Mouse (Mus musculus) midbrain, embryonic 16.5 days (tissue): Measurements from ENCODE around the gene Gpr45. TPM values are rescaled to one million over a fixed set of nuclear protein-coding genes. Genes with fewer than 3 reads are reported as not detected.

Experiments
- ATAC-seq: fragments of 200-750 bp; cut with Nextera tagmentation; 2 replicates; pipeline ENCODE4 v1.8.0; 2017; ENCODE audit warnings: moderate TSS enrichment
- H3K27ac ChIP-seq: fragments of 300-500 bp; sonication (generic); 2 replicates; pipeline ENCODE4 v1.5.1; 2014; ENCODE audit warnings: mild to moderate bottlenecking, low read length, mixed read lengths
- H3K27me3 ChIP-seq: fragments of 300-500 bp; sonication (generic); 2 replicates; pipeline ENCODE4 v1.6.1; 2014; ENCODE audit warnings: low read depth, low read length, mixed read lengths; ENCODE audit not compliant: control insufficient read depth, insufficient read depth
- H3K36me3 ChIP-seq: fragments of 300-500 bp; sonication (generic); 2 replicates; pipeline ENCODE4 v1.6.1; 2014; ENCODE audit warnings: mild to moderate bottlenecking, low read length, moderate library complexity, mixed read lengths; ENCODE audit not compliant: control insufficient read depth, insufficient read depth
- H3K4me1 ChIP-seq: fragments of 300-500 bp; sonication (generic); 2 replicates; pipeline ENCODE4 v1.6.1; 2014; ENCODE audit warnings: mild to moderate bottlenecking, low read length, mixed read lengths; ENCODE audit not compliant: control insufficient read depth, insufficient read depth
- H3K4me2 ChIP-seq: fragments of 300-500 bp; sonication (generic); 2 replicates; pipeline ENCODE4 v1.6.1; 2014; ENCODE audit warnings: mild to moderate bottlenecking, low read length, mixed read lengths
- H3K4me3 ChIP-seq: fragments of 300-500 bp; sonication (generic); 2 replicates; pipeline ENCODE4 v1.5.1; 2014; ENCODE audit warnings: low read depth, mild to moderate bottlenecking, low read length, moderate library complexity, mixed read lengths
- H3K9ac ChIP-seq: fragments of 300-500 bp; sonication (generic); 2 replicates; pipeline ENCODE4 v1.6.1; 2014; ENCODE audit warnings: low read depth, low read length, mixed read lengths
- H3K9me3 ChIP-seq: fragments of 300-500 bp; sonication (generic); replicated peaks from 2 replicates; pipeline ENCODE4 v1.6.1; 2014; ENCODE audit warnings: mild to moderate bottlenecking, low read length, mixed read lengths; ENCODE audit not compliant: control insufficient read depth, poor library complexity, severe bottlenecking
- WGBS: fragments of 180-500 bp; shearing (Covaris S2); extraction: QIAGEN DNeasy Blood & Tissue Kit; methylation state at CpG from one replicate; pipeline ENCODE4 v1.1.7; 2014; 5-methylcytosine and 5-hydroxymethylcytosine counted together
- microRNA-seq: library from miRNA; unstranded; fragments of <30 nt; microRNA quantifications from one replicate; pipeline ENCODE4, GENCODE M21; 2017
- polyA plus RNA-seq: library from polyadenylated mRNA; unstranded; fragments of >200 nt; fragmentation: Nextera tagmentation; extraction: Ambion mirVana; gene quantifications from 2 replicates; pipeline ENCODE4 v1.2.1, GENCODE M21; 2015

Gene Gpr45
- polyA plus RNA-seq, 1 experiment from 2014 or later = 16.6 TPM

DNA sequence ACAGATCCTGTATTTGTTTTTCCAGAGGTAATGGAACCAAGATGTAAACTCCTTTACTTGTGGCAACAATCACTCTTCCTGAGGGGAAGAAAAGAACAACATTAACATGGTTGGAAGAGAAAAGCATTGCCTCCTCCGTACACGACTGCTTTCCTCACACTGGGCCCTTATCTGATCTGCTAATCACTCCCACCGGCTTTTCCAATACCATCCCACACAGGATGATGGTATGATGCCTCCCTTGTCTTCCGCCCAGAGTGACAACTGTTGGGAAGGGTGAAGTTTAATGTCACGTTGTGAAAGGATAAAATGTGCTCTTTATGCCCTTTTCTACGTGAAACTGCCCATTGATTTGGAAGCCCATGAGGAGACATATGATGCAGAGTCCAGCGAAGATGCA lies 114.9 kb downstream of the Gpr45 start:
- H3K4me3 ChIP-seq = no peak overlapping the region
- 91% methylated on average over 7 of the region's 7 CpGs for WGBS
- H3K9ac ChIP-seq = no peak overlapping the region
- no peak overlapping the region for H3K27ac ChIP-seq
- H3K4me1 ChIP-seq = no peaks in the 10 kb centered on the region
- H3K27me3 ChIP-seq = no peaks in the 10 kb centered on the region
- ATAC-seq = no peak
- H3K36me3 ChIP-seq = peaks cover 4% of the 10 kb centered on the region
- H3K9me3 ChIP-seq = no peaks in the 10 kb centered on the region
- no peak overlapping the region for H3K4me2 ChIP-seq

DNA sequence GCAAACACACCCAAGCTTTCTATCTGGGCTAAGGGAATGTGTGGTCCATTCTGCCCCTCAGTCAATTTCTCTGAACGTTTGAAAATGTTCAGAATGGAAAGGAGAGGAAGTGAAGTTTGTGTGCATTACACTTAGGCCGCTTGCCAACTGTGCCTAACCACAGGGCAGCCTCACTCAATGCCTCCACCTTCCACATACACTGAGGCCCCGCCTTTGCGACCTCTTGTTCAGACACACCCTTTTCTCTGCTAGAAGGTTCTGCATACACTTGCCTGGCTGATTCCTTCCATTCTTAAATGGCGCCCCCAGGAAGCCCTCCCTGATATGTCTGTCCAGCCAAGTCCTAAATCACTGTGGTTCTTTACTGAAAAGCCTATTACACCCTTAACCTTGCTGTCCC lies 118.1 kb downstream of the Gpr45 start:
- WGBS = 90% methylated on average over 5 of the region's 5 CpGs
- Histone ChIP-seq H3K4me1 (no peaks in the 10 kb centered on the region), H3K27me3 (no peaks in the 10 kb centered on the region), H3K9me3 (no peaks in the 10 kb centered on the region), H3K27ac (no peak overlapping the region), H3K4me2 (no peak overlapping the region), H3K9ac (no peak overlapping the region), H3K4me3 (no peak overlapping the region), H3K36me3 (peaks cover 8% of the 10 kb centered on the region; the same call in 1 of the 2 replicates)
- no peak for ATAC-seq

DNA sequence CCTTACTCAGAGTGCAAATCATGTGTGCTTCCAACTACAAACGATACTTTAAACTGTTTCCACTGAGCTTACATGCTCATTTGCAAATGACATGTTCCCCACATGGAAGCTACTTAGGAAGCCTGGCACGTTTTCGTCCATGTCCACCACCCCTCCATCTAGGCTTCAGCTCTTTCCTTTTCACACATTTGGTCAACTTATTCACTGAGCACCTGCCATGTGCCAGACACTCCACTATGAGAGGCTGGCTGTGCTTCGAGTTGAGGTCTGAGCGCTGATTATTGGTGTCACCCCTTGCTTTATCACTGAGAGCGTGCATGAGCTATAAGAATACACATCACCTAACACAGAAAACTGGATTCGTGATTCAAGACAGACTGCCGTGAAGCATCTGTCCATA lies 119.4 kb downstream of the Gpr45 start:
- no peak for ATAC-seq
- H3K36me3 ChIP-seq = peaks cover 7% of the 10 kb centered on the region; the same call in 1 of the 2 replicates

DNA sequence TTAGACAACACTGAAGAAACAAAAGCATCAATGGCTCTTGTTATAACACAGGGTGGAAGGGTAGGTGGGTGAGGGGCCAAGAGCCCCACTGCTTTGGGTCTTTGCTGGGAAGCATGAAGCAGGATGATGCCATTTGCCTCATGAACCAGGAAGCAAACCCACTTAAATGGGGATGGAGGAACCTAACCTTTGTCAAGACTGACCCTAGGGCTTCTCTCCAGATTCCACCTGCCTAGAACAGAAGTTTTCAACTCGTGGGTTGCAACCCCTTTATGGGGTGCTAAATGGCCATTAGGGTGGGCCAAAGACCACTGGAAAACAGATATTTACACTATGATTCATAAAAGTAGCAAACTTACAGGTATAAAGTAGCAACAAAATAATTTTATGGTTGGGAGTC lies 119.9 kb downstream of the Gpr45 start:
- WGBS = 80% methylated on average over 1 of the region's 1 CpGs
- H3K9ac ChIP-seq = no peak overlapping the region
- ATAC-seq = no peak

More for the DNA sequence above, 119.4 kb downstream of the Gpr45 start:
- Histone ChIP-seq H3K4me3 (no peak overlapping the region), H3K4me1 (no peaks in the 10 kb centered on the region), H3K9me3 (no peaks in the 10 kb centered on the region), H3K9ac (no peak overlapping the region), H3K4me2 (no peak overlapping the region), H3K27ac (no peak overlapping the region), H3K27me3 (no peaks in the 10 kb centered on the region)
- WGBS = 93% methylated on average over 8 of the region's 8 CpGs

DNA sequence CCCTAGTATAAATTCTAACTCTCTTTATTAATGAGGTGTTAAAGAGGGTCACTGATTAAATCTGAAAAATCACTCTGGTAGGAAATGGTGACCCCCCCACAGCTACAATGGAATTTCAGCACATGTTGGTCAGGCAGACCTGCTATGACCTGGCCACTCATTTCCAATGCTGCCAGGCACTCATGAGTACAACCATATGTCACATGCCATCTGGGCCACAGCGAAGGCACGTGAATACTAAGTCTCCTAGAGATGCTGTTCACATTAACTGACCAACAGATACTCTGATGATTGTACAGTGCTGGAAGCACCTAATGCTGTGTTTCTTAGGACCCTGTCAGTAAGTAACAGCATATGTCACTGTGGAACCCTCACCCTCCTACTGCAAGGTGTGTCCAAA lies 122.1 kb downstream of the Gpr45 start:
- H3K36me3 ChIP-seq = peaks cover 7% of the 10 kb centered on the region; the same call in 1 of the 2 replicates
- no peaks in the 10 kb centered on the region for H3K27me3 ChIP-seq
- H3K4me3 ChIP-seq = no peak overlapping the region
- WGBS = 97% methylated on average over 2 of the region's 2 CpGs
- H3K9me3 ChIP-seq = no peaks in the 10 kb centered on the region
- H3K9ac ChIP-seq = no peak overlapping the region
- no peak overlapping the region for H3K4me2 ChIP-seq
- H3K4me1 ChIP-seq = no peaks in the 10 kb centered on the region
- no peak overlapping the region for H3K27ac ChIP-seq
- ATAC-seq = no peak

More for the DNA sequence above, 119.9 kb downstream of the Gpr45 start:
- Histone ChIP-seq H3K9me3 (no peaks in the 10 kb centered on the region), H3K27me3 (no peaks in the 10 kb centered on the region), H3K4me3 (no peak overlapping the region), H3K4me1 (no peaks in the 10 kb centered on the region), H3K36me3 (peaks cover 7% of the 10 kb centered on the region; the same call in 1 of the 2 replicates), H3K27ac (no peak overlapping the region), H3K4me2 (no peak overlapping the region)

DNA sequence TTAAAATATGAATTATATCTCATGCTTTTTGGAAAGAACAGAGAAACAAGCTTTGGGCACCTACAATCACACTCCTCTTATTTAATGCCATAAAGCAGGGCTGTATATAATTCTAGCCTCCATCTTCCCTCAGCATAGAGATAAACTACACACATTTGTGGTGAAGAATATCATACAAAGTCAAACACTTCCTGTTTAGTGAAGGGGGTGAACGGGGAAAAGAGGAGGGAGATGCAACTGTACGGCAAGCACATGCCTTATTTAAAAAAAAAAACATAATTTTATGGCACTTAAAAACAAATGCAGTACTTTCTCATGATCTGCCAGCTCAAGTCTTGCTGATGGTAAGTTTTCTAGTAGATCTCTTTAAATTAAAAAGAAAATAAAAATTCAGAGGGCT lies 125.5 kb downstream of the Gpr45 start:
- ATAC-seq = no peak

DNA sequence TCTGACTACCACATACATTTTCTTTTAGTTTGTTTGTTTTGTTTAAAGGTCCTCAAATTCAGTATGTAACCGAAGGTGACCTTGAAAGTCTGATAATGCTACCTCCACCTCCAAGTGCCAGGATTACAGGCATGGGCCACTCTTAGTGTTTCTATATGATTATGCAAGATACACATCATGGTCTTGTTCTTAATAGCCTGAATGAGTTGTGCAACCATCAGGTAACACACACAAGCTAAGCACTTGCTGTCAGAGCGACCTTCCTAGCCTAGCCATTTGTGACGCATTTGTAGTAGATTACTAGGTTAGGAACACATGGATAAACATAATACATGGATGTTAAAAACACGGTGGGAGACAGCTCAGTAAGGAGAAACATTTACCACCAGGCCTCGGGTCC lies 130.3 kb downstream of the Gpr45 start:
- no peak for ATAC-seq
- H3K27me3 ChIP-seq = no peaks in the 10 kb centered on the region
- 89% methylated on average over 5 of the region's 5 CpGs for WGBS
- no peak overlapping the region for H3K9ac ChIP-seq
- no peak overlapping the region for H3K4me2 ChIP-seq
- no peaks in the 10 kb centered on the region for H3K9me3 ChIP-seq
- H3K36me3 ChIP-seq = no peaks in the 10 kb centered on the region
- no peak overlapping the region for H3K27ac ChIP-seq
- H3K4me3 ChIP-seq = no peak overlapping the region
- no peaks in the 10 kb centered on the region for H3K4me1 ChIP-seq

More for the DNA sequence above, 125.5 kb downstream of the Gpr45 start:
- Histone ChIP-seq H3K9me3 (no peaks in the 10 kb centered on the region), H3K36me3 (peaks cover 7% of the 10 kb centered on the region; the same call in 1 of the 2 replicates), H3K9ac (no peak overlapping the region), H3K4me3 (no peak overlapping the region), H3K4me1 (no peaks in the 10 kb centered on the region), H3K27ac (no peak overlapping the region), H3K27me3 (no peaks in the 10 kb centered on the region), H3K4me2 (no peak overlapping the region)
- 85% methylated on average over 2 of the region's 2 CpGs for WGBS

Small RNAs within 50 kb of the gene (microRNA-seq; reads per million reads assigned to microRNA genes)
- gene Gm24001 = not detected

Other genes starting within 250 kb of the Gpr45 start
- gene Mrps9, start 101.6 kb upstream of the Gpr45 start, polyA plus RNA-seq = 27.5 and 31.8 TPM in 2 replicates
- 17.6 and 17.8 TPM in 2 replicates for gene Tgfbrap1, start 145.8 kb downstream of the Gpr45 start, polyA plus RNA-seq
- gene AI597479, start 145.8 kb downstream of the Gpr45 start, polyA plus RNA-seq = 57.5 and 59.9 TPM in 2 replicates
- gene Fhl2, start 244.1 kb downstream of the Gpr45 start, polyA plus RNA-seq = 22.3 and 26.2 TPM in 2 replicates